Mouse (Mus musculus): ENCODE measurements around the gene Acsl4.

Acsl4 gene

DNA sequence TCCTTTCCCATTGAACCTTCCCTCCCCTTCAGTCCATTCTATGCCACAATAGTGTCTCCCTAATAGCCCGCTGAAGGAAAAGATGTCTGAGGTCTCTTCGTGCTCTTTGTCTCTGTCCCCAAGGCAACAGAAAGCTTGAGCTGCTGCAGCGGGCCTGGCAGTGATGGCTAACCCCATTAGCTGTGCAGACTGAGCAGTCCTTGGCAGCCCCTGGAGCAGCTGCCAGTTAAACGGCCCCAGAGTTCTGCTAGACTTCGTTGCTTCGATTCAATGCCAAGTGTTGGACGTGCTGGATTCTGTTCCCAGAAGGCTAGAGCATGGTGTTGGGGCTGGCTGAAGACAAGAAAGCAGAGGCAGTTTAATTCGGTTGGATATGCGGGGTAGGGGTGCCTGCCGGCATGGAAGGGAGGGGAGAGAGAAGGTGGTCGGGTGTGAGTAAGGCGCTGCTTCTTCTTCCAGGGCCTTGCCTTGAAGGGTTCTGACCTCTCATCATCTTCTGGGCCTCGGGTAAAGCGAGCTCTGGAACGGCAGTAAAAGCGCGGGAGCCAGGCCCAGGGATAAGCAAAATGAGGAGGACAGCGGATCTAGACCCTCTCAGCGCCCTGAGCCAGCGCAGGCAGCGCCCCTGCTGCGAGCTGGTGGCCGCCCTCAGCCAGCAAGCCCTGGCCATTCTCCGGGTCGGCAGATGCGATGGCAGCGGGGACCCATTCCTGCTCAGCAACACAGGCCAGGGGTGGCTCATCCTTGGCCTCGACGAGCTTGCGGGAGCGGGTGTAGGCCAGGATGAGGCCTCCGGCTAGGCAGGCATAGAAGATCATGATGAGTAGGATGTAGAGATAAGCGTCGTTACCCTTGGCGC lies 85.1 kb downstream of the Acsl4 start:
- TF ChIP-seq GATA4 (IDR thresholded peaks at IDR 0.05; ENCODE audit: insufficient replicate concordance, low read length), result no peak

DNA sequence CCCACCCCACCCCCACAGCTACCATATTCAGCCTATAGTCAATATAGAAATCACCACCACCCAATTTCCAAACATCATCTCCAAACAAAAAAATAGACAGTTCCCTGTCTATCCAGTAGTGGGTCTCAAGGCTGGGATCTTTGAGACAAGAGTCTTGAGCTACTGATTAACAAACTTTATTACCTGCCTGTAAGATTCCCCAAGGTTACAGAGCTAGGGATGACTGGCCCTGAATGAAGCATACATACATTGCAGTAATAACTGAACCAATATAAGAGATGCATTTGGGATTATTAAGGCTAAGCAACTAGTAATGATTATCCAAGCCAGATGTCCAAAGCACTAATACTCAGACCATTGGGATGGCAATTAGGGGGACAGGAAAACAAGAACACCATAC lies 85.7 kb downstream of the Acsl4 start:
- no peak for TF ChIP-seq GATA4 (IDR thresholded peaks at IDR 0.05; ENCODE audit: insufficient replicate concordance, low read length)

DNA sequence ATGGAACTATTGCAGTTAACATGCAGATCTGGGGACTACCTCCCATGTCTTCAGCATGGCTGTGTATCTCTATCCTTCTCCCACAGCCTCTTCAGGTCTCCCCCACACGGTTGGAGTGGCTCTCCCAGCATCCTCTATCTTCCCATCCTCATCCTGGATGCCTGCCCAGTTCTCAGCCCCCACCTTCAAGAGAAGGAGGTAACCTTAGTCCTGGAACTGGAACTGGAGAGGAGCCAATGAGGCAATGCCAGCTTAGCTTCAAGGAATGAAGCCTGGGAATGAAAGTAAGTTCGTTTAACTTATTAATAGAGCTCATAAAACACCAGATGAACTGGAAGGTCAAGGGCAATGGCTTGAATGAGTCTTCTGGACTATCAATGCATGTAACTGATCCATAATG lies 86.9 kb downstream of the Acsl4 start:
- TF ChIP-seq GATA4 (IDR thresholded peaks at IDR 0.05; ENCODE audit: insufficient replicate concordance, low read length), result no peak

DNA sequence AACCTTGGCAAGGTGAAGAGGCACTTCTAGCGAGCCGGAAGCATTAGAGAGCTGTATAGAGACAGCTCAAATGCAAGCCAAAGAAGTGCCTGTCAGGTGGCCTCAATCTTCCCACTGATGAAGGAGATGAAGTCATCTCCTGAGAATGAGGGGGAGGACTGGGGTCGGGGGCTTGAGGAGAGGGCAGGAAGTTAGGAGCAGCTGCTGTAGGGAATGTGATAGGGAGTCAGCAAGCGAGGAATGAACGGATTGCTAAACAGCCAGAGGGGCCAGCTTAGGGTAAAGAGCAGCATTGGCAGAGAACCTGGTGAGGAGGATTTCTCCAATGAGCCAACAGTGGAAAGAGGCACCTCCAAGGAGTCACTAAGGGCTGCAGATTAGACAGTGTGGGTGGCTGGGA lies 104.4 kb downstream of the Acsl4 start:
- no peak for TF ChIP-seq GATA4 (IDR thresholded peaks at IDR 0.05; ENCODE audit: insufficient replicate concordance, low read length)

DNA sequence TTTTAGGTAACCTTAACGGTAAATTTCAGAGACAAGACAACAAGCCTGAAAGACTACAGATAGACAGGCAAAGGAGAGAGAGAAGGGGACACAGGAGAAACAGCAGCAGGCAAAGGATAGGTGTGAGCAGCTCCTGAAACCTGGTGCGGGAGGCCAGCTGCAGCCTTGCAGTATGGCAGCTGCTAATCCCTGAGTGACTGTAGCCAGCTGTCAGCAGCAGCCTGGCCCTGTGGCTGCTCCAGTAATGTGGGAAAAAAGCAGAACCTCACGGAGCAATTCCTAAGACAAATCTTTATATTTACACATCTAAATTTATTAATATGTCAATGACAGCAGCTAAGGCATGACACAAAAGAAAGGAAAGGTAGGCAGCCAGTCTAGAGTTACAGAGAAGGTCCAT lies 113.8 kb downstream of the Acsl4 start:
- no peak for TF ChIP-seq GATA4 (IDR thresholded peaks at IDR 0.05; ENCODE audit: insufficient replicate concordance, low read length)

DNA sequence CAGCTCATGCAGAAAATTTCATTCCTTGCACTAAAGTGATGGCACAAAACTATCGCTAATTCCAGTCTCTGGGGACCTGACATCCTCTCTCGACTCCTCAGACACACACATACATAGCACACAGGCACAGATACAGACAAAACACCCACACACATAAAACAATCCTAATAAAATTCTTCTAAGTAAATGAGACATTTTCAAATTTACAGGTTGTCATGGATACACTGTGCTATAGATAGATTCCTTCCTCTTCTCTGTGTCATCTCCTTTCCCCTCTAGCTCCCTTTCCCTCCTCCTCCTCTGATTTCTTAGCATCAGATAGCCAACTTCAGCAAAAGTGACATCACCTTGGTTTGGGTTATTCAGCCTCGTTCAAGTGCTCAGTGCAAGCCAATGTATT lies 114.3 kb downstream of the Acsl4 start:
- no peak for TF ChIP-seq GATA4 (IDR thresholded peaks at IDR 0.05; ENCODE audit: insufficient replicate concordance, low read length)
